Mouse (Mus musculus) T-helper 1 cell (primary cell): ENCODE results near the gene Fyn.

ENCODE experiments used
- in situ Hi-C: fragments of 300-600 bp; cut with MboI, MseI; formaldehyde crosslinking; loops from one replicate; pipeline ENCODE4 v1.15.1; 2025; ENCODE audit warnings: high pct_unique_total_duplicates

Gene Fyn

GRCm38 (mm10) chr10:39525431-39525830, 156.8 kb downstream of the Fyn start:
- in situ Hi-C loops = no loop called here

GRCm38 (mm10) chr10:39527113-39527512, 158.5 kb downstream of the Fyn start:
- in situ Hi-C loops = no loop called here

- in situ Hi-C loops = no loop called here
These were observed 160.5 kb downstream of the Fyn start for GRCm38 (mm10) chr10:39529179-39529578.

GRCm38 (mm10) chr10:39532008-39532740, 163.5 kb downstream of the Fyn start:
- in situ Hi-C loops = no loop called here

DNA sequence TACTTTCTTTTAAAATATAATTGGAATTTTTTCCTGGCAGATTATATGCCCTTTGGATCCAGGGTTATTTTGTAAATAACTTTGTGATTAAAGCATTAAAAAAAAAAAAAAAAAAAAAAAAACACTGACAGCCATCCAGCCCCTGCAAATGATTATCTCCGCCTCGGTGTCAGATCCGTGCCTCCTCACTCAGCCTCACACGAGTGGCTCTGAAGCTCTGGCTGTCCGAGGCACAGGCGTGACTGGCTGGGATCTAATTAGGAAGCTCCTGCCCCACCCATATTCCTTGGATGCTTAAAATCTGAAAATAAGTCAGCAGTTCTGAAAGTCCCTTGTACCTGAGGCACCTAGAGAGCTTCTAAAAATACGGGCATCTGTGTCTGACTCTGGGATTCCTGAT, 164.2 kb downstream of the Fyn start:
- in situ Hi-C loops = no loop called here

- in situ Hi-C loops = no loop called here
These were observed 165.8 kb downstream of the Fyn start for GRCm38 (mm10) chr10:39534324-39535026.

GRCm38 (mm10) chr10:39535347-39535746, 166.7 kb downstream of the Fyn start:
- in situ Hi-C loops = no loop called here

GRCm38 (mm10) chr10:39536258-39536657, 167.6 kb downstream of the Fyn start:
- in situ Hi-C loops = no loop called here

DNA sequence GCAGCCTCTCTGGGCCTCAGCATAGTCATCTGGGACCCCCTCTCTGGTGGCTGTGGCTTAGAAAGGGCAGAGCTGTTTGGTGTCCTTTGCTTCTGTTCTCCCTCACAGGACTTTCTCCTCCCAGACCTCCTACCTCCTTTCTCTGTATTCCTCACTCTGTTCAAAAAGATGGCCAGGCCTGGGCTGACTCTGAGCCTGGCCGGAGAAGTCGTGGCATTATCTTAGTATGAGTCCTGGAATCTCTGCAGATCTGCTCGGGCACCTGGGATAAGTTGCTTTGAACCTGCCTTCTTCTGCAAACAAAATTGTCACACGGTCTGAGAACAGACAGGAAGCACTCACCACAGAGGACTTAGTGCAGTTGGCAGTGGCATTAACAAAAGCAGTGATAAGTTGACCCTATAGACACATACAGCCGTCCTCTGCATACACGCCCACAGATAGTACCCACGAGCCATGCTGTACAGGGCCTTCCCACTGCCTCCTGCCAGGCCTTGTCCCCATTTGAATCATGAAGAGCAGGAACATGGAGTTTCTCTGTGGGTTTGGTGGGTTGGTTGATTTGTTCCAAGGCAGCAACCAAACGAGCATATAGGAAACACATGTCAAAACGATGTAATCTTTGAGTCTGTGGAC, 171.5 kb downstream of the Fyn start:
- in situ Hi-C loops = no loop called here

GRCm38 (mm10) chr10:39540995-39541394, 172.3 kb downstream of the Fyn start:
- in situ Hi-C loops = no loop called here

- in situ Hi-C loops = no loop called here
These were observed 172.8 kb downstream of the Fyn start for GRCm38 (mm10) chr10:39541451-39541874.

GRCm38 (mm10) chr10:39541951-39542521, 173.4 kb downstream of the Fyn start:
- in situ Hi-C loops = no loop called here

GRCm38 (mm10) chr10:39542535-39543257, 174.0 kb downstream of the Fyn start:
- in situ Hi-C loops = no loop called here

DNA sequence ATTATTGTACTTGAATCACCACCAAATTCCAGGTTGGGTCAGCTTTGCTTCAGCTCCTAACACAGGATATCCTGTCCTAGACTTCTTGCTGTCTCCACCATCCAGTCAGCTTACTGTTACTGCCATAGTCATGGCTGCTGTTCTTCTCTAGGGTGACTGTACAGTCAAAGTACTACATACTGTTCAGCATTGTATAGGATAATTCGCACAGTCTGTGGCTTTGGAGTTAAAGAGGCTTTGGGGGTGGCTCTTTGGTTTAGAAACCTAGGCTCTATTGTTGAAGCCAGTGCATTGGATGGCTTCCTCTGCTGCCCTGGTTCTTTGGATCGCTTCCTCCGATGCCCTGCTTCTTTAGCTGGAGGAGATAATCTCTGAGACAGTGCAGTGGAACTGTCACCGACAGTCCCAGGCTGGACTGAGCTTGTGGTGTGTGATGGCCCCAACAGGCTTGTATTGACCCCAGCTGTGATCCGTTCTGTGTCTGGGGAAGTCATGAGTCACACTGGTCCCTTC, 174.7 kb downstream of the Fyn start:
- in situ Hi-C loops = no loop called here

DNA sequence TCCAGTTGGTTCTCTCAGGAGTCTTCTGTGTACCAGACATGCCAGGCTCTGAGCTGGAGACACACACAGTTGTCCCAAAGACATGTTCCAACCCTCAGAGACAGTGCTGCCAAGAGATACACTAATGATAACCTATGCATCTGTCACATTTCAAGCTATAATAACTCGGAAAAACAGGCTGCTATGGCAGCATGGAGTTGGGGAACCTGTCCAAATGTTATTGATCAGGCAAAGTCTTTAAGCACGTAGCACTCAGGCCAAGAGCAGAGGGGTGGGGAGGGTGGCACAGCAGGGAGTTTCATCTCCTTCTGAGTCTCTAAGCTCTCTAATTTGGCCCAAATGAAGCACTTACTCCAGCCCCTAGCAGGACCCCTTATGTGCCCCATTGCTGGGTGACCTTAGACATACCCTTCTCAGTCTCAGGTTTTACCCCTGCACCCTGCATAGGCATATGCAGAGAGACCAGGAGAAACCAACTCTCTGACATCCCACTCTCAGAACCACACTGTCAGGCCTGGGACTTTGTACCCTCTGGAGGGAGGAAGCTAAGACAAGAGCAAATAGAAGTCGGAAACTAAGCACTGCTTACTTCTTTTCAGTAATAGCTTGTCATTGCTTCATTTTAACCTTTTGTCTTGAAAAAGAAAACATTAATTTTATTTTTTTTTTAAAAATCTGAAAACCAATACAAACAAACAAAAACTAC, 178.9 kb downstream of the Fyn start:
- in situ Hi-C loops = no loop called here

GRCm38 (mm10) chr10:39550791-39551190, 182.1 kb downstream of the Fyn start:
- in situ Hi-C loops = no loop called here

DNA sequence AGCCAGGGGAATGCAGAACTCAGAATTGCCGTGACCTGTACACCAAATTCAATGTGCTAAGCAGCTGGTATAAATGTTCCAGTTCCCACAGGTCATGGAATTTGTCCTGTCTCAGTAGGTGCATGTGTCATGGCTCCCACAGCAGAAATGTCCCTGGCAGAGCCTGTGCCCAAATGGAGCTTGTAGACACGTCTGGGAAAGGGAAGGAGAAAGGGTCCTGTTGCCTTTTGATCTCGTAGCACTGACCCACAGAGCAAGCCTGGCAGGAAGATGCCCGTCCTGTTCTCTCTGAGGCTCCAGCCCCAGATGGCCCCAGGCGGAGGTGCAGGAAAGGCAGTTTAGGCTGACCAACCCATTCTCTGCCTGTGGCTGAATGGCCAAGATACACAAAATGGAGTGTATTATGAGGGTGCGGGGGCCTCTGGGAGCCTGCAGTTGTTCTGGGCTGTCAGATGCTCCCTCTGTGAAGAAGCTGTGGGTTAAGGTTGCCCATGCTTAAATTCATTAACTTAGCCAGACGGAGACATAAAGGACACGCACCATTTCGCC, 183.1 kb downstream of the Fyn start:
- in situ Hi-C loops = no loop called here

GRCm38 (mm10) chr10:39552351-39552814, 183.7 kb downstream of the Fyn start:
- in situ Hi-C loops = no loop called here

GRCm38 (mm10) chr10:39552903-39553302, 184.2 kb downstream of the Fyn start:
- in situ Hi-C loops = no loop called here

- in situ Hi-C loops = no loop called here
These were observed 186.6 kb downstream of the Fyn start for GRCm38 (mm10) chr10:39555289-39555715.
